Mouse (Mus musculus): ENCODE results near the gene Bscl2. TPM values are rescaled to one million over a fixed set of nuclear protein-coding genes. Genes with fewer than 3 reads are reported as not detected.
"Not testable (repeated sequence)": the region's sequence is repeated elsewhere in the genome, so short reads cannot be mapped to it uniquely, and the experiment has no call there.

Gene Bscl2
- polyA plus RNA-seq, 1 experiment from 2014 or later = 78.0 TPM

DNA sequence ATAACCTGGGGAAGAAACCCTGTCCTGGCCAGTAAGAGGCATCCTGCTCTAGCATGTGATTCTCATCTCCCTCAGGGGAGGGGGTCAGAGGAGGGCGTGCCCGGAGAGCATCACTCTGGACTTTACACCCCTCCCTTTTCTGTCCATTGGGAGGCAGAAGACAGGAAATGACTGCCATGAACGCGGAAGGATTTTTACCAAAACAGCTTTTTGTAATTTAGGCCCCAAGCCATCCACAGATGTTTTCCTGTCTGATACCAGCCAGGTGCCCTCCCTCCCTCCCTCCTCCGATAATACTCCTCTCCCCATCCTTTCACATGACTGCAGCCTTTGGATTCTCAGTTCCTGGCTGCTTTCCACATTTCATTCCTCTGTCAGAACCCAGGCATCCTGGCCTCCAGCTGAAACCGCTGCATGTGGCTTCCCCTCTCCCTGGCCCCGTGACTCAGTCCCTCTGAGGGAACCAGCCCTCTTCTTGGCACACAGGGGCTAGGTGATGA lies 13.2 kb downstream of the Bscl2 start, which contains the start of gene Lrrn4cl:
Lrrn4cl (plus strand) TSS at position 367 of the 500 bp plus-strand sequence.
- H3K4me2 ChIP-seq (replicated peaks) = peak within 1 kb of the TSS; percentile 15; the same call in 1 of the 2 replicates
- H3K4me1 ChIP-seq = peaks cover 11% of the 10 kb centered on the region
- no peaks in the 10 kb centered on the region for H3K9me3 ChIP-seq (replicated peaks)
- H3K9ac ChIP-seq = no peak within 1 kb of the TSS
- no peaks in the 10 kb centered on the region for H3K27me3 ChIP-seq
- 6% methylated on average over 7 of the region's 7 CpGs for WGBS
- H3K4me3 ChIP-seq (replicated peaks) = no peak within 1 kb of the TSS
- peak within 1 kb of the TSS; percentile 49 for H3K27ac ChIP-seq (replicated peaks)
- peak; percentile 74 for ATAC-seq (ENCODE audit: insufficient number of reproducible peaks, low FRiP score, low TSS enrichment, low read depth)
- H3K36me3 ChIP-seq = peaks cover 28% of the 10 kb centered on the region

DNA sequence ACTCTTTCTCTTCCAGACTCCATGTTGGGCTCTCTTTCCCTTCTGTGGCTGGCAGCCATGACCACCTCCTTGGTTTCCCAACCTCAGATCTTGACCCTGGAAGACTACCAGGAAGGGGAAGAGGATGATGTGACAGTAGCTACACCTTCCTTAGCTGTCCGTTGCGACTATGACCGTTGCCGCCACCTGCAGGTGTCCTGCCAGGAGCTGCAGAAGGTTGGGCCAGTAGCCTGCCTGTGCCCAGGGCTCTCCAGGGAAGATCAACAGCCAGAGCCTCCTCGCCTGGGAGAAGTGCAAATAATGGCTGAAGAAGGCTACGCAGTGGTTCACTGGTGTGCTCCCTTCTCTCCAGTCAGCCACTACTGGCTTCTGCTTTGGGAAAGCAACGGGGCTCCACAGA lies 14.4 kb downstream of the Bscl2 start:
- H3K36me3 ChIP-seq = peaks cover 18% of the 10 kb centered on the region
- H3K27me3 ChIP-seq = no peaks in the 10 kb centered on the region
- ATAC-seq (ENCODE audit: insufficient number of reproducible peaks, low FRiP score, low TSS enrichment, low read depth) = no peak
- H3K9ac ChIP-seq = no peak overlapping the region
- no peaks in the 10 kb centered on the region for H3K9me3 ChIP-seq (replicated peaks)
- H3K4me3 ChIP-seq (replicated peaks) = no peak overlapping the region
- no peak overlapping the region for H3K27ac ChIP-seq (replicated peaks)
- 65% methylated on average over 7 of the region's 7 CpGs for WGBS
- peaks cover 11% of the 10 kb centered on the region for H3K4me1 ChIP-seq
- no peak overlapping the region for H3K4me2 ChIP-seq (replicated peaks)

DNA sequence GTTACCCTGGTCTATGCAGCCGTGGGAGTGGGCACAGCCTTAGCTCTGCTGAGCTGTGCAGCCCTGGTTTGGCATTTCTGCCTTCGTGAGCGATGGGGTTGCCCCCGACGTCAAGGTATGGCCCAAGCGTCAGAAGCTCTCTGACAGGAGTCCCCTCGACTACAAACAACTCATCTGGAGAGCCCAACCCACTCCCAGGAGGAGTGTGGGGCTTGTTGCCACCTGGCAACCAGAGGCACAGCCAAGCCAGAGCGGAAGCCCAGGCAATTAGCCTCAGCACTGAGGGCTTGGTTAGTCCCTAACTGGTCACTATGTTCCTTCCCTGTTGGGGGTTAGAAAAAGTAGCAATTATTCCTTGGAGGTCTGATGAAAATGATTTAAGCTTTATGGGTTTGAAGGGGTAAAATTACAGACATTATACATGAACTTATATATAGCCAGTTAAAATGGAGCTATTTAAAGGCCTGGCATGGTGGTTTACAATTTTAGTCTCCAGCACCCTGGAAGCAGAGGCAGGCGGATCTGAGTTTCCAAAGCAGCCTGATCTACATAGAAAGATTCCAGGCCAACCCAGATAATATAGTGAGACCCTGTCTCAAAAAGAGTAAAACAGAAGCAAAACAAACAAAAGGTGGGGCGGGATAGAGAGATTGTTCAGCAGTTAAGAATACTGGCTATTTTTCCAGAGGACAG lies 15.1 kb downstream of the Bscl2 start:
- WGBS = 56% methylated on average over 10 of the region's 10 CpGs
- H3K9ac ChIP-seq = no peak overlapping the region
- no peak for ATAC-seq (ENCODE audit: insufficient number of reproducible peaks, low FRiP score, low TSS enrichment, low read depth)

DNA sequence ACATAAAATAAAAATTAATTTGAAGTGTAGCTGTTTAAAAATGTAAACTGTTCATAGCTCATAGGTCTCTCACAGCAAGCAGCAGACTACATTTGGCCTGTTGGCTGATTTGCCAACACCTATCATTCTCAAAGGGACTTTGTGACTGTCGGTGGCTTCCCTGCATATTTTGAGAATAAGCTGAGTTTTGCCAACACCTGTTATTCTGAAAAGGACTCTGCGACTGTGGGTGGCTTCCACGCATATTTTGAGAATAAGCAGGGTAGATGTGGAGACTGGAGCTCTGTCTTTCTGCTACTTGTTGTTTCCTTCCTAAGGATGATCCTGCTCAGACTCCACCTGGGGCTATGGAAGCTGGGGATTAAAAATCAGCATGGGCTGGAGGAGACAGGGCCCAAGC lies 15.8 kb downstream of the Bscl2 start:
- Histone ChIP-seq H3K36me3 (peaks cover 5% of the 10 kb centered on the region; the same call in 1 of the 2 replicates), H3K27ac (replicated peaks) (no peak overlapping the region), H3K9me3 (replicated peaks) (no peaks in the 10 kb centered on the region), H3K9ac (no peak overlapping the region), H3K27me3 (no peaks in the 10 kb centered on the region), H3K4me1 (peaks cover 11% of the 10 kb centered on the region), H3K4me3 (replicated peaks) (no peak overlapping the region), H3K4me2 (replicated peaks) (no peak overlapping the region)
- 71% methylated on average over 3 of the region's 3 CpGs for WGBS
- ATAC-seq (ENCODE audit: insufficient number of reproducible peaks, low FRiP score, low TSS enrichment, low read depth) = no peak

More for the DNA sequence above, 15.1 kb downstream of the Bscl2 start:
- peaks cover 10% of the 10 kb centered on the region for H3K36me3 ChIP-seq
- no peak overlapping the region for H3K4me3 ChIP-seq (replicated peaks)
- H3K4me1 ChIP-seq = peaks cover 11% of the 10 kb centered on the region
- H3K27me3 ChIP-seq = no peaks in the 10 kb centered on the region
- no peak overlapping the region for H3K4me2 ChIP-seq (replicated peaks)
- no peaks in the 10 kb centered on the region for H3K9me3 ChIP-seq (replicated peaks)
- H3K27ac ChIP-seq (replicated peaks) = no peak overlapping the region

DNA sequence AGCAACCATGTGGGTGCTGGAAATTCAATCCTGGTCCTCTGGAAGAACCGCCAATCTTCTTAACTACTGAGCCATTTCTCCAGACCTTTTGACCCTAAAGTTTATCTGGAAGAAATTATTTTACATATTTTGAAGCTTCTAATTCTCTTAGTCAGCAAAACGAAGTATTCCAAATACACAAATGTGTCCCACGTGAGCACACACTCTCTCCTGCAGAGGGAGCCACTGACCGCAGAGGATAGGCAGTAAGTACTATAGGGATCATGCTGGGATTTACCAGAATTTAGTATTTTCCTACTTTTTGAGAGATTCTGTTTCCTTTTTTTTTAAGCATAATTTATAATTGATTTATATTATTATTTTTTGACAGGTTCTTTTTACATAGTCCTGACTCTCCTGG lies 20.4 kb downstream of the Bscl2 start:
- 34% methylated on average over 4 of the region's 4 CpGs for WGBS
- no peaks in the 10 kb centered on the region for H3K27me3 ChIP-seq
- ATAC-seq (ENCODE audit: insufficient number of reproducible peaks, low FRiP score, low TSS enrichment, low read depth) = no peak

DNA sequence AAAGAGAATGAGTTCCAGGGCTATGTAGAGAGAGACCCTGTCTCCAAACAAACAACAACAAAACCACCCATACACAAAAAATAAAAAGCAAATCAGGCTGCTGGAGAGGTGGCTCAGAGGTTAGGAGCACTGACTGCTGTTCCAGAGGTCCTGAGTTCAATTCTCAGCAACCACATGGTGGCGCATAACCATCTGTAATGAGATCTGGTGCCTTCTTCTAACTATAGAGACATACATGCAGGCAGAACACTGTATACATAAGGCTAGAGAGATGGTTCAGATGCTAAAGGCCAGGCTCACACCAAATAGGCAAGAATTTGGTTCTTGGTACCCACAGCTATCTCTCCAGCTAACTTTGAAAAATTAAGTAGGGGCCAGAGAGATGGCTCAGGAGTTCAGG lies 21.8 kb downstream of the Bscl2 start:
- Histone ChIP-seq H3K4me3 (replicated peaks) (no peak overlapping the region), H3K9ac (no peak overlapping the region), H3K4me2 (replicated peaks) (no peak overlapping the region), H3K9me3 (replicated peaks) (no peaks in the 10 kb centered on the region), H3K27ac (replicated peaks) (no peak overlapping the region), H3K36me3 (no peaks in the 10 kb centered on the region), H3K27me3 (no peaks in the 10 kb centered on the region), H3K4me1 (no peaks in the 10 kb centered on the region)
- no peak for ATAC-seq (ENCODE audit: insufficient number of reproducible peaks, low FRiP score, low TSS enrichment, low read depth)
- 23% methylated on average over 1 of the region's 1 CpGs for WGBS

More for the DNA sequence above, 20.4 kb downstream of the Bscl2 start:
- Histone ChIP-seq H3K4me2 (replicated peaks) (no peak overlapping the region), H3K36me3 (no peaks in the 10 kb centered on the region), H3K4me3 (replicated peaks) (no peak overlapping the region), H3K27ac (replicated peaks) (no peak overlapping the region), H3K9ac (no peak overlapping the region), H3K9me3 (replicated peaks) (no peaks in the 10 kb centered on the region), H3K4me1 (no peaks in the 10 kb centered on the region)

DNA sequence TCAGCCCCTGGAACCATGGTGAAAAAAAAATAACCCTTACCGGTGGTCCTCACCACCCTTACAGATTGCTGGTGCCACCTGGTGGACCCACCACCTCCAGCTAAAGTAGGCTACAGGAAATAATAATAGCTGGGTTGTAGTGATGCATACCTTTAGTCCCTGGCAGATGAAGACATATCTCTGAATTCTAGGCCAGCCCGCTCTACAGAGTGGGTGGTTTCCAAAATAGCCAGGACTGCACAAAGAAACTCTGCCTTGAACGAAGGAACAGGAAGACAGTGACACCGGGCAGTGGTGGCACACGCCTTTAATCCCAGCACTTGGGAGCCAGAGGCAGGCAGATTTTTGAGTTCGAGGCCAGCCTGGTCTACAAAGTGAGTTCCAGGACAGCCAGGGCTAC lies 27.0 kb downstream of the Bscl2 start:
- no peaks in the 10 kb centered on the region for H3K36me3 ChIP-seq
- no peaks in the 10 kb centered on the region for H3K4me1 ChIP-seq
- H3K9ac ChIP-seq = no peak overlapping the region
- H3K27me3 ChIP-seq = no peaks in the 10 kb centered on the region
- H3K9me3 ChIP-seq (replicated peaks) = no peaks in the 10 kb centered on the region
- H3K4me3 ChIP-seq (replicated peaks) = no peak overlapping the region
- WGBS = 83% methylated on average over 6 of the region's 6 CpGs
- no peak overlapping the region for H3K4me2 ChIP-seq (replicated peaks)
- no peak for ATAC-seq (ENCODE audit: insufficient number of reproducible peaks, low FRiP score, low TSS enrichment, low read depth)
- H3K27ac ChIP-seq (replicated peaks) = no peak overlapping the region

DNA sequence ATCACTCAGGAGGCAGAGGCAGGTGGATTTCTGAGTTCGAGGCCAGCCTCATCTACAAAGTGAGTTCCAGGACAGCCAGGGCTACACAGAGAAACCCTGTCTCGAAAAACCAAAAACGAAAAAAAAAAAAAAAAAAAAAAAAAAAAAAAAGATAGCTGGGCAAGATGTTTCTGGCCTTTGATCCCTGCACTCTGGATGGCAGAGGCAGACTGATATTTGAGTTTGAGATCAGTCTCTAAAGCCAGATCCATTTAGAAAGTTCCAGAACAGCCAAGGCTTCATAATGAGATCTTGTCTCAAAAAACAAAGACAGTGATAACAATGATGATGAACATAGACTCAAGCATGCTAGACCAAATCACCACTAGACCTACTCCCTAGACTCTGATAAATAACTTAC lies 33.1 kb downstream of the Bscl2 start:
- not testable (repeated sequence) for ATAC-seq (ENCODE audit: insufficient number of reproducible peaks, low FRiP score, low TSS enrichment, low read depth)
- 75% methylated on average over 3 of the region's 3 CpGs for WGBS

DNA sequence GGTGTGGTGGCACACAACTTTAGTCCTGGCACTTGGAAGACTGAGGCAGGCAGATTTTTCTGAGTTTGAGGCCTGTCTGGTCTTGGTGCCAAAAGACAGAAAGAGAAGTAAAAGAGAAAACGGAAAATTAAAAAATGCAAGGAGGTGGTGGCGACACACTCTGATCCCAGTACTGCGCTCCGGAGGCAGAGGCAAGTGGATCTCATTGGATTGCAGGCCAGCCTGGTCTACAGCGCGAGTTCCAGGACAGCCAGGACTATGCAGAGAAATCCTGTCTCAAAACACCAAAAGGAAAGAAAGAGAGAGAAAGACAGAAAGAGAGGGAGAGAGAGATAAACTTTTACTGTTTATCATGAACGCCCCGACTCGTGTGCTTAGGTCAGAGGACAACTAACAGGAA lies 33.6 kb downstream of the Bscl2 start:
- peak overlapping the region; percentile 28; the same call in 1 of the 2 replicates for H3K9ac ChIP-seq
- H3K4me3 ChIP-seq (replicated peaks) = peak overlapping the region; percentile 94
- peak overlapping the region; percentile 84 for H3K27ac ChIP-seq (replicated peaks)
- 48% methylated on average over 9 of the region's 9 CpGs for WGBS
- H3K9me3 ChIP-seq (replicated peaks) = no peaks in the 10 kb centered on the region
- no peaks in the 10 kb centered on the region for H3K27me3 ChIP-seq
- H3K36me3 ChIP-seq = peaks cover 29% of the 10 kb centered on the region
- no peak for ATAC-seq (ENCODE audit: insufficient number of reproducible peaks, low FRiP score, low TSS enrichment, low read depth)
- peak overlapping the region; percentile 83 for H3K4me2 ChIP-seq (replicated peaks)
- peaks cover 9% of the 10 kb centered on the region for H3K4me1 ChIP-seq

More for the DNA sequence above, 33.1 kb downstream of the Bscl2 start:
- not testable (repeated sequence) for H3K27me3 ChIP-seq; H3K9ac ChIP-seq; H3K4me1 ChIP-seq; H3K9me3 ChIP-seq (replicated peaks)
- peaks cover 25% of the 10 kb centered on the region for H3K36me3 ChIP-seq
- H3K4me3 ChIP-seq (replicated peaks) = peak overlapping the region; percentile 94; the same call in 1 of the 2 replicates
- peak overlapping the region; percentile 84; the same call in 1 of the 2 replicates for H3K27ac ChIP-seq (replicated peaks)
- H3K4me2 ChIP-seq (replicated peaks) = peak overlapping the region; percentile 83; the same call in 1 of the 2 replicates

DNA sequence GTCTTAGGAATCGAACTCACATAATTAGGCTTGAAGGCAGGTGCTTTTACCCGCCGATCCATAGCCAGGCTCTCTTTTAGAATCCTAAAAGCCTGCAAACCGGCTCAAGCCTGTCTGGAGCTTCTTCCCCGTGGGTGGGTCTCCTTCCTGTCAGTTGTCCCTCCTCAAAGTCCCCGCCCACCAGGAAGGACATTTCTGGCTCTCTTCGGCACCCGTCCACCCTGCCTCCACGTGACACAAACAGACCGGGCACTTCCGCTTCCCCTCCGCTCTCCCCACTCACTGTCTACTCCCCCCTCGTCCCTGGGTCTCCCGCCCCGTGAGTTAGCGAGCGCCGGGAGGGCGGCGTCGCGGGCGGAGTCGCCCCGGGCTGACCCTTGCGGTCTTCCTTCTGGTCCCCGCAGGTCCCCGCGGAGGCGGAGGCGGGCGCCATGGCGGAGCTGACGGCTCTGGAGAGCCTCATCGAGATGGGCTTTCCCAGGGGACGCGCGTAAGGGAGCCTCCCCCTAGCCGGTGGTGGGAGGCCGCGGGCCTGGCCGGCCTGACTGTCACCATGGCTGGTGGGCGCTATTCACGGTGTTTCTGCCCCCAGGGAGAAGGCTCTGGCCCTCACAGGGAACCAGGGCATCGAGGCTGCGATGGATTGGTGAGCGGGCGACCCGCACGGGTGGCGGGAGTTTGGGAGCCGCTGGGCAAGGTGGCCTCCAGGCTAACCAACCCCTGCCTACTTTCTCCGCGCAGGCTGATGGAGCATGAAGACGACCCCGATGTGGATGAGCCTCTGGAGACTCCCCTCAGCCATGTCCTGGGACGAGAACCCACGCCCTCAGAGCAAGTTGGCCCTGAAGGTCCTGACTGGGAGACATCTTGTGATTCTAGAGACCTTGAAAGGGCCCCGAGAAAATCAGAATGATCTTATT lies 34.3 kb downstream of the Bscl2 start, which contains the start of gene Ubxn1:
Ubxn1 (plus strand) TSS at position 230 of the 920 bp plus-strand sequence.
- Histone ChIP-seq H3K4me1 (peaks cover 9% of the 10 kb centered on the region), H3K9me3 (replicated peaks) (no peaks in the 10 kb centered on the region), H3K9ac (peak within 1 kb of the TSS; percentile 96), H3K27ac (replicated peaks) (peak within 1 kb of the TSS; percentile 85), H3K4me2 (replicated peaks) (peak within 1 kb of the TSS; percentile 83), H3K36me3 (peaks cover 35% of the 10 kb centered on the region), H3K27me3 (no peaks in the 10 kb centered on the region), H3K4me3 (replicated peaks) (peak within 1 kb of the TSS; percentile 94)
- ATAC-seq (ENCODE audit: insufficient number of reproducible peaks, low FRiP score, low TSS enrichment, low read depth) = peak; percentile 97
- WGBS = under 1% methylated on average over 59 of the region's 59 CpGs

All from embryonic facial prominence, embryonic 15.5 days (tissue).